Mouse (Mus musculus): ENCODE measurements at regions not wholly inside any gene's neighbourhood (a gene's known extent, or its start where the extent isn't known, plus 50 kb on each side); places are given as distances from the start of the nearest gene placed in this dataset.

- TF ChIP-seq CTCF (IDR thresholded peaks at IDR 0.05; ENCODE audit: borderline replicate concordance, insufficient read depth, low read depth, low read length) (no peak), POLR2A (IDR thresholded peaks at IDR 0.05; ENCODE audit: borderline replicate concordance, insufficient read depth, low read length) (no peak)
Measured at GRCm38 (mm10) chr11:44161734-44162418, 238.0 kb upstream of the Il12b start.
